Mouse (Mus musculus) fat pad, adult 2 months (tissue): ENCODE measurements around the gene Krtap15.

Source experiments
- DNase-seq: peaks from one replicate; pipeline ENCODE4 v3.0.0-alpha.2; 2011; ENCODE audit warnings: low read depth, low spot score; ENCODE audit errors: extremely low read depth

The Krtap15 gene

GRCm38 (mm10) chr16:88820066-88820465, at the start of gene Krtap15:
TSS of gene Krtap15 (plus strand) at chr16:88820215.
- DNase-seq = no peak

GRCm38 (mm10) chr16:88774106-88774505, 45.9 kb upstream of the Krtap15 start, which contains the start of gene 2310057N15Rik:
TSS of gene 2310057N15Rik (minus strand) at chr16:88774206.
- no peak for DNase-seq

- DNase-seq = no peak
Observed at GRCm38 (mm10) chr16:88777596-88777995, 42.4 kb upstream of the Krtap15 start, which contains the start of gene Gm5965. TSS of gene Gm5965 (plus strand) at chr16:88777896.

- no peak for DNase-seq
Observed at GRCm38 (mm10) chr16:88786786-88787185, 33.2 kb upstream of the Krtap15 start.

GRCm38 (mm10) chr16:88811827-88812226, 8.2 kb upstream of the Krtap15 start, which contains the start of gene Gm20741:
TSS of gene Gm20741 (minus strand) at chr16:88812220.
- no peak for DNase-seq

- DNase-seq = no peak
Observed at GRCm38 (mm10) chr16:88823736-88824135, 3.7 kb downstream of the Krtap15 start.

- no peak for DNase-seq
Observed at GRCm38 (mm10) chr16:88826095-88826652, 6.2 kb downstream of the Krtap15 start, which contains the start of gene Krtap14. TSS of gene Krtap14 (minus strand) at chr16:88826145.

- no peak for DNase-seq
Observed at GRCm38 (mm10) chr16:88826978-88827377, 7.0 kb downstream of the Krtap15 start.

- no peak for DNase-seq
Observed at GRCm38 (mm10) chr16:88847363-88847762, 27.3 kb downstream of the Krtap15 start.

- no peak for DNase-seq
Observed at GRCm38 (mm10) chr16:88848558-88848957, 28.5 kb downstream of the Krtap15 start.

GRCm38 (mm10) chr16:88851450-88851849, 31.4 kb downstream of the Krtap15 start:
- DNase-seq = no peak

- DNase-seq = no peak
Observed at GRCm38 (mm10) chr16:88864887-88865407, 44.9 kb downstream of the Krtap15 start.

- DNase-seq = no peak
Observed at GRCm38 (mm10) chr16:88869311-88869710, 49.3 kb downstream of the Krtap15 start, which contains the start of gene Krtap19-1. TSS of gene Krtap19-1 (minus strand) at chr16:88869411.

GRCm38 (mm10) chr16:88874169-88874568, 54.2 kb downstream of the Krtap15 start, which contains the start of gene Krtap19-2:
TSS of gene Krtap19-2 (minus strand) at chr16:88874269.
- no peak for DNase-seq

GRCm38 (mm10) chr16:88877938-88878337, 57.9 kb downstream of the Krtap15 start, which contains the start of gene Krtap19-3:
TSS of gene Krtap19-3 (minus strand) at chr16:88878038.
- no peak for DNase-seq
